Mouse (Mus musculus): ENCODE measurements at regions not wholly inside any gene's neighbourhood (a gene's known extent, or its start where the extent isn't known, plus 50 kb on each side); places are given as distances from the start of the nearest gene placed in this dataset.

DNA sequence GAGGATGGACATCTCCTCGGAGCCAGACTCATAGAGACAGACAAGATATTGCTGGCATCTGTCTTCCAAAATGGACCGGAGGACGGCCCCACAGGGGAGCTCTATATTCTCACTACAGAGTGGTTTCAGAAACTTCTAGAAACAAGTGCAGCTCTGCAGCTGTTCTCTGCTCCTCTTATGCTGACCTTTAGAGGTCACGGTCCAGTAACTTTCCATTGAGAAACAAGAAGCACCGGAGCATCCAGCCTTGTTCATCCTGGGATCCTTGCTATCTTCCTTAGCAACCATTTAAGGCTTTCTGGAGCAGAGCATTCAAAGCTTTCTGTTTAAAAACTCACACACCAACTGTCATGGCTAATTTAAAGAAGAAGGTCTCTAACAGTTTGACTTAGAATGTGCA is 94.7 kb upstream of the Tcerg1l start:
- WGBS, result 62% methylated on average over 5 of the region's 5 CpGs
- no peak overlapping the region for H3K4me3 ChIP-seq (ENCODE audit: low read depth, low read length)
- DNase-seq (ENCODE audit: low spot score), result no peak
- ATAC-seq (ENCODE audit: low FRiP score), result no peak
- H3K27ac ChIP-seq (ENCODE audit: low read depth, low read length), result no peak overlapping the region
- H3K4me1 ChIP-seq (ENCODE audit: insufficient read depth, low read length), result no peaks in the 10 kb centered on the region
- no peaks in the 10 kb centered on the region for H3K9me3 ChIP-seq (ENCODE audit: low read length)
- no peaks in the 10 kb centered on the region for H3K36me3 ChIP-seq (ENCODE audit: insufficient read depth, low read length)
- no peak overlapping the region for H3K9ac ChIP-seq (replicated peaks; ENCODE audit: low read length, poor library complexity, severe bottlenecking)
- no peak for TF ChIP-seq CTCF (IDR thresholded peaks at IDR 0.05)
- no peak overlapping the region for H3K4me2 ChIP-seq (ENCODE audit: low read depth, low read length, poor library complexity, severe bottlenecking)
- no peaks in the 10 kb centered on the region for H3K27me3 ChIP-seq (ENCODE audit: insufficient read depth, low read length)

DNA sequence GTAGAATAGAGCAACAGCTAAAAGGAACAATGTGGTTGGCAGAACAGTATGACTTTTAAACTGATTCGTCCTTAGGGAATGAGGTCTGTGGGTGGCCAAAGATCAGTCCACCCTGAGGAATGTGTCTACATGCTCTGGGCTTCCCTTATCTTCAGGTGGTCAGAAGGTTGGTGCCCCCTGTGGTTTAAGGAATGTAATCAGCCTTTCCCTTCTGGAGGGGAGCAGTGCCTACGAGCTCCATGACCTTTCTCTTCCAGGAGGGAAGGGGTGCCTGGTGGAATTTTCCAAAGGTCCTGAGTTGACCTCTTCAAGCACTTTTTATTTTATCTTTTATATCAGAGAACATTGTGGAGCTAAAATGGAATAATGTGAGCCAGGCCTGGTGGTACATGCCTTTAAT is 91.9 kb upstream of the Tcerg1l start:
- WGBS, result 82% methylated on average over 2 of the region's 2 CpGs
- no peaks in the 10 kb centered on the region for H3K36me3 ChIP-seq (ENCODE audit: insufficient read depth, low read length)
- H3K9ac ChIP-seq (replicated peaks; ENCODE audit: low read length, poor library complexity, severe bottlenecking), result no peak overlapping the region
- DNase-seq (ENCODE audit: low spot score), result no peak
- ATAC-seq (ENCODE audit: low FRiP score), result no peak
- H3K27me3 ChIP-seq (ENCODE audit: insufficient read depth, low read length), result no peaks in the 10 kb centered on the region
- H3K9me3 ChIP-seq (ENCODE audit: low read length), result no peaks in the 10 kb centered on the region
- no peak for TF ChIP-seq CTCF (IDR thresholded peaks at IDR 0.05)
- no peak overlapping the region for H3K4me2 ChIP-seq (ENCODE audit: low read depth, low read length, poor library complexity, severe bottlenecking)
- no peak overlapping the region for H3K4me3 ChIP-seq (ENCODE audit: low read depth, low read length)
- H3K27ac ChIP-seq (ENCODE audit: low read depth, low read length), result no peak overlapping the region
- H3K4me1 ChIP-seq (ENCODE audit: insufficient read depth, low read length), result no peaks in the 10 kb centered on the region

- Histone ChIP-seq H3K9me3 (ENCODE audit: low read length) (no peaks in the 10 kb centered on the region), H3K9ac (replicated peaks; ENCODE audit: low read length, poor library complexity, severe bottlenecking) (no peak overlapping the region), H3K36me3 (ENCODE audit: insufficient read depth, low read length) (no peaks in the 10 kb centered on the region), H3K4me1 (ENCODE audit: insufficient read depth, low read length) (no peaks in the 10 kb centered on the region), H3K4me3 (ENCODE audit: low read depth, low read length) (no peak overlapping the region), H3K27me3 (ENCODE audit: insufficient read depth, low read length) (no peaks in the 10 kb centered on the region), H3K27ac (ENCODE audit: low read depth, low read length) (no peak overlapping the region), H3K4me2 (ENCODE audit: low read depth, low read length, poor library complexity, severe bottlenecking) (no peak overlapping the region)
- TF ChIP-seq CTCF (IDR thresholded peaks at IDR 0.05), result no peak
- DNase-seq (ENCODE audit: low spot score) (no peak), ATAC-seq (ENCODE audit: low FRiP score) (no peak)
- WGBS, result 73% methylated on average over 3 of the region's 3 CpGs
Measured at GRCm38 (mm10) chr7:138488201-138488720, 90.7 kb upstream of the Tcerg1l start.

GRCm38 (mm10) chr7:138472891-138473455 is 75.4 kb upstream of the Tcerg1l start:
- no peak for ATAC-seq (ENCODE audit: low FRiP score)
- DNase-seq (ENCODE audit: low spot score), result no peak
- no peaks in the 10 kb centered on the region for H3K36me3 ChIP-seq (ENCODE audit: insufficient read depth, low read length)
- no peak overlapping the region for H3K27ac ChIP-seq (ENCODE audit: low read depth, low read length)
- H3K27me3 ChIP-seq (ENCODE audit: insufficient read depth, low read length), result no peaks in the 10 kb centered on the region
- H3K4me2 ChIP-seq (ENCODE audit: low read depth, low read length, poor library complexity, severe bottlenecking), result no peak overlapping the region
- TF ChIP-seq CTCF (IDR thresholded peaks at IDR 0.05), result no peak
- H3K4me1 ChIP-seq (ENCODE audit: insufficient read depth, low read length), result no peaks in the 10 kb centered on the region
- H3K9me3 ChIP-seq (ENCODE audit: low read length), result no peaks in the 10 kb centered on the region
- no peak overlapping the region for H3K4me3 ChIP-seq (ENCODE audit: low read depth, low read length)
- H3K9ac ChIP-seq (replicated peaks; ENCODE audit: low read length, poor library complexity, severe bottlenecking), result no peak overlapping the region
- WGBS, result 58% methylated on average over 2 of the region's 2 CpGs

DNA sequence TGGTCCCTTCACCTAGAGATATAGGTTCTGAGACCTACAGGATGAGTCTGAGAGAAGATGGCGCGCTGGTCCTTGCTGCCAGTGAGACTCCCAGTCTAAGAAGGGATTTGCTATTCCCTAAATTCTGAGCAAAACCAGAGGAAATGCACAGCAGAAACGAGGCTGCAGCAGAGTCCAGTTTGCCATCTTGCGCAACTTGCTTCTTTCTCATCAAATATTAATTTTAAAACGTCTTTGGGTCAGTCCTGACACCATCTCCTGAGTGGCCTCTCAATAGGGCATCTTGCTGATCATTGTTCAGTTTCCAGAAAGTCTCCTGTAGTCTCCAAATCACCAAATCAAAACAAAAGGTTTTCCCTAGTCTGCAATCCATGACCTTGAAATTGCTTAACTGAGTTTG is 74.8 kb upstream of the Tcerg1l start:
- Histone ChIP-seq H3K9ac (replicated peaks; ENCODE audit: low read length, poor library complexity, severe bottlenecking) (no peak overlapping the region), H3K27me3 (ENCODE audit: insufficient read depth, low read length) (no peaks in the 10 kb centered on the region), H3K4me1 (ENCODE audit: insufficient read depth, low read length) (no peaks in the 10 kb centered on the region), H3K27ac (ENCODE audit: low read depth, low read length) (no peak overlapping the region), H3K9me3 (ENCODE audit: low read length) (no peaks in the 10 kb centered on the region), H3K36me3 (ENCODE audit: insufficient read depth, low read length) (no peaks in the 10 kb centered on the region), H3K4me3 (ENCODE audit: low read depth, low read length) (no peak overlapping the region), H3K4me2 (ENCODE audit: low read depth, low read length, poor library complexity, severe bottlenecking) (no peak overlapping the region)
- DNase-seq (ENCODE audit: low spot score) (no peak), ATAC-seq (ENCODE audit: low FRiP score) (no peak)
- 82% methylated on average over 5 of the region's 5 CpGs for WGBS
- TF ChIP-seq CTCF (IDR thresholded peaks at IDR 0.05), result no peak

- WGBS, result 88% methylated on average over 4 of the region's 4 CpGs
- Histone ChIP-seq H3K9ac (replicated peaks; ENCODE audit: low read length, poor library complexity, severe bottlenecking) (no peak overlapping the region), H3K36me3 (ENCODE audit: insufficient read depth, low read length) (no peaks in the 10 kb centered on the region), H3K4me1 (ENCODE audit: insufficient read depth, low read length) (no peaks in the 10 kb centered on the region), H3K4me3 (ENCODE audit: low read depth, low read length) (no peak overlapping the region), H3K27me3 (ENCODE audit: insufficient read depth, low read length) (no peaks in the 10 kb centered on the region), H3K27ac (ENCODE audit: low read depth, low read length) (no peak overlapping the region), H3K4me2 (ENCODE audit: low read depth, low read length, poor library complexity, severe bottlenecking) (no peak overlapping the region), H3K9me3 (ENCODE audit: low read length) (no peaks in the 10 kb centered on the region)
- DNase-seq (ENCODE audit: low spot score) (no peak), ATAC-seq (ENCODE audit: low FRiP score) (no peak)
- no peak for TF ChIP-seq CTCF (IDR thresholded peaks at IDR 0.05)
Measured at GRCm38 (mm10) chr7:138469211-138469610, 71.7 kb upstream of the Tcerg1l start.

Data from midbrain, postnatal 0 days (tissue).